Mouse (Mus musculus): ENCODE measurements around the gene Carhsp1. TPM values are rescaled to one million over a fixed set of nuclear protein-coding genes. Genes with fewer than 3 reads are reported as not detected.

Carhsp1 gene
- total RNA-seq (2022): 10 to 100 TPM; 22.4 to 29.6 (median 24.0) TPM

- peak; percentile 77 to 79 for DNase-seq (ENCODE audit: low spot score in 2 of 2)
These were observed at the start of gene Carhsp1 for GRCm38 (mm10) chr16:8671551-8672349. Gene Carhsp1 (minus strand): TSS chr16:8672155.

- DNase-seq (ENCODE audit: low spot score in 2 of 2): no peak
These were observed 48.5 kb upstream of the Carhsp1 start for GRCm38 (mm10) chr16:8720447-8720846.

- no peak for DNase-seq (ENCODE audit: low spot score in 2 of 2)
These were observed 45.8 kb upstream of the Carhsp1 start for GRCm38 (mm10) chr16:8717744-8718143.

GRCm38 (mm10) chr16:8716300-8716699 lies 44.3 kb upstream of the Carhsp1 start:
- DNase-seq (ENCODE audit: low spot score in 2 of 2): no peak

GRCm38 (mm10) chr16:8715513-8716080 lies 43.6 kb upstream of the Carhsp1 start:
- DNase-seq (ENCODE audit: low spot score in 2 of 2): no peak

- DNase-seq (ENCODE audit: low spot score in 2 of 2): no peak
These were observed 42.9 kb upstream of the Carhsp1 start for GRCm38 (mm10) chr16:8714851-8715250.

- DNase-seq (ENCODE audit: low spot score in 2 of 2): no peak
These were observed 40.0 kb upstream of the Carhsp1 start for GRCm38 (mm10) chr16:8711998-8712397.

GRCm38 (mm10) chr16:8700586-8700985 lies 28.6 kb upstream of the Carhsp1 start:
- no peak for DNase-seq (ENCODE audit: low spot score in 2 of 2)

- no peak for DNase-seq (ENCODE audit: low spot score in 2 of 2)
These were observed 27.6 kb upstream of the Carhsp1 start for GRCm38 (mm10) chr16:8699556-8699955.

GRCm38 (mm10) chr16:8691206-8691605 lies 19.3 kb upstream of the Carhsp1 start:
- DNase-seq (ENCODE audit: low spot score in 2 of 2): no peak

GRCm38 (mm10) chr16:8689979-8690656 lies 18.2 kb upstream of the Carhsp1 start:
- peak in 1 of 2 experiments; percentile 56 for DNase-seq (ENCODE audit: low spot score in 2 of 2)

- DNase-seq (ENCODE audit: low spot score in 2 of 2): no peak
These were observed 15.7 kb upstream of the Carhsp1 start for GRCm38 (mm10) chr16:8687559-8688112.

GRCm38 (mm10) chr16:8686871-8687535 lies 15.0 kb upstream of the Carhsp1 start:
- no peak for DNase-seq (ENCODE audit: low spot score in 2 of 2)

- peak; percentile 66 to 83 for DNase-seq (ENCODE audit: low spot score in 2 of 2)
These were observed 14.3 kb upstream of the Carhsp1 start for GRCm38 (mm10) chr16:8686121-8686870.

GRCm38 (mm10) chr16:8685087-8685486 lies 13.1 kb upstream of the Carhsp1 start:
- DNase-seq (ENCODE audit: low spot score in 2 of 2): no peak

GRCm38 (mm10) chr16:8680470-8680869 lies 8.5 kb upstream of the Carhsp1 start, which contains the start of gene Gm5767:
Gene Gm5767 (plus strand): TSS chr16:8680770.
- DNase-seq (ENCODE audit: low spot score in 2 of 2): no peak

GRCm38 (mm10) chr16:8679780-8680179 lies 7.8 kb upstream of the Carhsp1 start:
- DNase-seq (ENCODE audit: low spot score in 2 of 2): no peak

- DNase-seq (ENCODE audit: low spot score in 2 of 2): no peak
These were observed 6.7 kb upstream of the Carhsp1 start for GRCm38 (mm10) chr16:8678676-8679075.

- no peak for DNase-seq (ENCODE audit: low spot score in 2 of 2)
These were observed 6.1 kb upstream of the Carhsp1 start for GRCm38 (mm10) chr16:8678035-8678434.

- no peak for DNase-seq (ENCODE audit: low spot score in 2 of 2)
These were observed 4.8 kb upstream of the Carhsp1 start for GRCm38 (mm10) chr16:8676800-8677199.

- DNase-seq (ENCODE audit: low spot score in 2 of 2): no peak
These were observed 4.3 kb upstream of the Carhsp1 start for GRCm38 (mm10) chr16:8676228-8676627.
